Mouse (Mus musculus): ENCODE measurements around the gene Syne2. TPM values are rescaled to one million over a fixed set of nuclear protein-coding genes. Genes with fewer than 3 reads are reported as not detected.

The Syne2 gene
- total and polyA plus RNA-seq, 3 experiments: 3.9 to 7.5 (median 4.9) TPM

DNA sequence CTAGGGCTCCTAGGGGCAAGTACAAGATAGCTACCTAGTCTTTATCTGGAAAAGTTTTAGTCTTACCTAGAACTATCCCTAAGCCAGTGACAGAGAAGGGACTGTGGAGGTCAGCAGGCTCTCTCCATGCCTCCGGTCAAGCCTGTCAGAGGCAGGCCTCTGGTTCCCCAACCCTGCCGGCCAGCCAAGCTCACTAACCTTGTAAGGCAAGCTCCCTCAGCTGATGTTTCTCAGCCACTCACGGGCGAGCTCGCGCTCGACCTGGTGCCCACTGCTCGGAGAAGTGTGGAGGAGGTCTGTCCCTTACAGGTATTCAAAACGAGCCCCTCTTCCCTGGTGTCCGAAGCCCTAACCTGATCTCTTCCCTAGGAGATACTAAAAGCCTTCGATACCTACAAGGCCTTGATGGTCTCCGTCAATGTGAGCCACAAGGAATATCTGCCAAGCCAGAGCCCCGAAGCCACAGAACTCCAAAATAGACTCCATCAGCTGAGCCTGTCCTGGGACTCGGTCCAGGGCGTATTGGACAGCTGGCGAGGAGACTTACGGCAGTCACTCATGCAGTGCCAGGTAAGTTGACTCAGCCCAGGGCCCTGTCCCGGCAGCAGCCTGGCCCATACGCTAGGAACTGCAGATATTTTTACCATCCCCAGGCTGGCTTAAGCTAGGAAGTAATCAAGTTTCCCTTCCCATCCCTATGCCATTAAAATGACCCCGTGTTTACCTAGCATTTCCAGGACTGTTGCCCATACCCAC is 286.8 kb downstream of the Syne2 start:
- no peak for DNase-seq (ENCODE audit: extremely low read depth)
- Histone ChIP-seq H3K79me2 (replicated peaks; ENCODE audit: control insufficient read depth, extremely low read depth, insufficient read depth, poor library complexity, severe bottlenecking) (no peaks in the 10 kb centered on the region), H3K27ac (ENCODE audit: insufficient read depth, low read depth) (no peak overlapping the region), H3K9me3 (replicated peaks; ENCODE audit: low read length) (no peaks in the 10 kb centered on the region), H3K27me3 (replicated peaks) (no peaks in the 10 kb centered on the region), H3K4me2 (ENCODE audit: insufficient read depth, low read depth, poor library complexity, severe bottlenecking) (no peak overlapping the region), H3K36me3 (replicated peaks in 1 of 2; ENCODE audit: control insufficient read depth in 1 of 2, insufficient read depth in 1 of 2, low read length in 1 of 2) (peaks cover 0 to 77% of the 10 kb centered on the region in 2 experiments), H3K4me3 (replicated peaks in 1 of 3; ENCODE audit: low read depth in 2 of 3, low read length in 2 of 3, poor library complexity in 1 of 3) (no peak overlapping the region), H3K4me1 (ENCODE audit: control insufficient read depth in 1 of 2, insufficient read depth in 2 of 2) (peaks cover 8 to 17% of the 10 kb centered on the region in 2 experiments; a peak in 3 of 4 replicates), H3K9ac (ENCODE audit: insufficient read depth, low read depth) (no peak overlapping the region)
- TF ChIP-seq EP300 (IDR thresholded peaks at IDR 0.05; ENCODE audit: low read length) (no peak), TBP (conservative IDR thresholded peaks at IDR 0.05; ENCODE audit: low read depth, low read length) (no peak), CHD2 (IDR thresholded peaks at IDR 0.05; ENCODE audit: low read length) (no peak), HCFC1 (IDR thresholded peaks at IDR 0.05; ENCODE audit: low read depth, low read length) (no peak), USF2 (conservative IDR thresholded peaks at IDR 0.05; ENCODE audit: low read depth, low read length) (no peak), MAFK (IDR thresholded peaks at IDR 0.05; ENCODE audit: insufficient replicate concordance, low read length) (no peak), ZC3H11A (IDR thresholded peaks at IDR 0.05; ENCODE audit: low read depth, low read length) (no peak), UBTF (IDR thresholded peaks at IDR 0.05; ENCODE audit: low read depth, low read length) (no peak), ZMIZ1 (IDR thresholded peaks at IDR 0.05; ENCODE audit: low read depth, low read length) (no peak), ZKSCAN1 (IDR thresholded peaks at IDR 0.05; ENCODE audit: borderline replicate concordance, low read depth, low read length) (no peak), JUND (conservative IDR thresholded peaks at IDR 0.05; ENCODE audit: low read depth, low read length) (no peak), RAD21 (IDR thresholded peaks at IDR 0.05; ENCODE audit: low read depth, low read length) (no peak), POLR2AphosphoS2 (IDR thresholded peaks at IDR 0.05; ENCODE audit: low read depth, low read length) (no peak), ETS1 (conservative IDR thresholded peaks at IDR 0.05; ENCODE audit: low read depth, low read length) (no peak), POLR2A (IDR thresholded peaks at IDR 0.05; ENCODE audit: low read depth, low read length) (no peak), ELF1 (IDR thresholded peaks at IDR 0.05; ENCODE audit: low read depth, low read length) (no peak), MXI1 (IDR thresholded peaks at IDR 0.05; ENCODE audit: low read depth, low read length) (no peak), USF1 (IDR thresholded peaks at IDR 0.05; ENCODE audit: low read depth, low read length) (no peak)
- dilution Hi-C loops (cut with MboI; ENCODE audit: extremely low pct_ligation_motif_present, extremely low pct_unique_long_range_greater_than_20kb, low sequenced_read_pairs) (no loop called here), in situ Hi-C loops (cut with MboI; ENCODE audit: low pct_ligation_motif_present, low pct_unique_long_range_greater_than_20kb, low sequenced_read_pairs) (no loop called here)

- Histone ChIP-seq H3K36me3 (replicated peaks in 1 of 2; ENCODE audit: control insufficient read depth in 1 of 2, insufficient read depth in 1 of 2, low read length in 1 of 2) (peaks cover 0 to 43% of the 10 kb centered on the region in 2 experiments), H3K27me3 (replicated peaks) (no peaks in the 10 kb centered on the region), H3K4me2 (ENCODE audit: insufficient read depth, low read depth, poor library complexity, severe bottlenecking) (no peak overlapping the region), H3K9me3 (replicated peaks; ENCODE audit: low read length) (no peaks in the 10 kb centered on the region), H3K4me3 (replicated peaks in 1 of 3; ENCODE audit: low read depth in 2 of 3, low read length in 2 of 3, poor library complexity in 1 of 3) (peak overlapping the region in 1 of 3 experiments; percentile 9), H3K9ac (ENCODE audit: insufficient read depth, low read depth) (no peak overlapping the region), H3K27ac (ENCODE audit: insufficient read depth, low read depth) (no peak overlapping the region), H3K79me2 (replicated peaks; ENCODE audit: control insufficient read depth, extremely low read depth, insufficient read depth, poor library complexity, severe bottlenecking) (no peaks in the 10 kb centered on the region), H3K4me1 (ENCODE audit: control insufficient read depth in 1 of 2, insufficient read depth in 2 of 2) (peaks cover 10 to 18% of the 10 kb centered on the region in 2 experiments; a peak in 3 of 4 replicates)
- no peak for TF ChIP-seq EP300 (IDR thresholded peaks at IDR 0.05; ENCODE audit: low read length)
- no peak for TF ChIP-seq USF2 (conservative IDR thresholded peaks at IDR 0.05; ENCODE audit: low read depth, low read length)
- TF ChIP-seq NELFE (IDR thresholded peaks at IDR 0.05; ENCODE audit: low read depth, low read length): no peak
- TF ChIP-seq MEF2A (IDR thresholded peaks at IDR 0.05; ENCODE audit: borderline replicate concordance, low read depth, low read length): no peak
- no peak for TF ChIP-seq E2F4 (IDR thresholded peaks at IDR 0.05; ENCODE audit: insufficient replicate concordance, low read depth, low read length)
- TF ChIP-seq TBP (conservative IDR thresholded peaks at IDR 0.05; ENCODE audit: low read depth, low read length): no peak
- in situ Hi-C loops (cut with MboI; ENCODE audit: low pct_ligation_motif_present, low pct_unique_long_range_greater_than_20kb, low sequenced_read_pairs) (no loop called here), dilution Hi-C loops (cut with MboI; ENCODE audit: extremely low pct_ligation_motif_present, extremely low pct_unique_long_range_greater_than_20kb, low sequenced_read_pairs) (no loop called here)
- DNase-seq (ENCODE audit: extremely low read depth): no peak
Observed at GRCm38 (mm10) chr12:76109646-76110405, 291.9 kb downstream of the Syne2 start.

All from CH12.LX (cell line).